ENCODE assay signal across 9 mouse cellular contexts in the genomic region with DNA sequence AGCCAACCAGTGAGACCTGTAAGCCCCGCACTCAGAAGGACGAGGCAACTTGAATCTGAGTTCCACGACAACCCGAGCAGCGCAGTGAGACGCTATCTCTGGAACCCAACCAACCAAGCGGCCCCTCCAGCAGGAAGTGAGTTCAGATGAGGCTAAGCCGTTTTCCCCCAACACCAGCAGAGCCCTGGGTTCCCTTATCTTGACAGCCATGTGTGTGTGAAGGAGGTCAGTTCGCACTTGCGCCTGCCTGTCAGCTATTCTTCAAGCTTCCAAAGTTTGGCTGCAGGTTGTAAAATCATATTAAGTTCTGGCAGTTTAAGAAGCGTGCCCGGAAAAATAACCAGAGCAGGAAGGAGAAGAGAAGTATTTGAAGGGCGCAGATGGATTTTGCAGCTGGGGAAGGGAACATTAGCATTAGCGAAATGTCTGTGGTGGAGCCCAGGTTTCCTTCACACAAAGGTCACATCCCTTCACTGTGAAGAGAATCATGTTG.
DNase-seq lines count a peak whose midpoint lies in the region; ATAC-seq and TF ChIP-seq lines count a peak whose summit lies in the region.
"Had no signal": no experiment of that assay in that cellular context is flagged by ENCODE, and none has a peak within 500 bp of the region (broad histone marks: within the 10 kb centered on the region; RNA-seq: fewer than 3 reads in every experiment).

No protein-coding gene starts in this region.

- H3K27me3 ChIP-seq in limb, embryonic 13.5 days = no peaks in the 10 kb centered on the region
- H3K27me3 ChIP-seq in hindbrain, postnatal 0 days (ENCODE audit: insufficient read depth, low read length) = no peaks in the 10 kb centered on the region; the same call in 1 of the 2 replicates
- no peaks in the 10 kb centered on the region for H3K27me3 ChIP-seq in forebrain, postnatal 0 days (ENCODE audit: insufficient read depth, low read length)

- H3K9ac ChIP-seq in limb, embryonic 13.5 days = no peak overlapping the region
- H3K9ac ChIP-seq in hindbrain, postnatal 0 days (replicated peaks; ENCODE audit: low read length) = no peak overlapping the region
- H3K9ac ChIP-seq in forebrain, postnatal 0 days = no peak overlapping the region

- peak; percentile 6 for DNase-seq in ovary, postnatal 36 days (ENCODE audit: low spot score)
- no peak for DNase-seq in ovary, postnatal 10 days (ENCODE audit: low spot score)
- peak; percentile 77 to 78 for DNase-seq in heart, adult 9 months (ENCODE audit: low spot score in 2 of 2)
- peak; percentile 5 to 32 for DNase-seq in natural killer cell, adult 2 months (ENCODE audit: low spot score in 2 of 2)
- no peak for DNase-seq in hindbrain, postnatal 0 days (ENCODE audit: low spot score)
- DNase-seq in forebrain, postnatal 0 days = no peak
- DNase-seq in layer of hippocampus, adult 2 months (ENCODE audit: low spot score in 2 of 2) = no peak

- WGBS in limb, embryonic 13.5 days = 37% methylated on average over 14 of the region's 14 CpGs
- WGBS in hindbrain, postnatal 0 days = 70% methylated on average over 14 of the region's 14 CpGs
- 85% methylated on average over 14 of the region's 14 CpGs for whole genome bisulfite sequencing in forebrain, postnatal 0 days

- no peaks in the 10 kb centered on the region for H3K36me3 ChIP-seq in limb, embryonic 13.5 days
- no peaks in the 10 kb centered on the region for H3K36me3 ChIP-seq in hindbrain, postnatal 0 days (ENCODE audit: insufficient read depth, low read length)
- no peaks in the 10 kb centered on the region for H3K36me3 ChIP-seq in forebrain, postnatal 0 days (ENCODE audit: insufficient read depth)

- no peak overlapping the region for H3K4me3 ChIP-seq in limb, embryonic 13.5 days
- no peak overlapping the region for H3K4me3 ChIP-seq in hindbrain, postnatal 0 days (ENCODE audit: low read length)
- H3K4me3 ChIP-seq in forebrain, postnatal 0 days (ENCODE audit: low read depth, low read length) = no peak overlapping the region
- no peak overlapping the region for H3K4me3 ChIP-seq in layer of hippocampus, adult 2 months
- H3K4me3 ChIP-seq: myocyte had no signal

- H3K9me3 ChIP-seq in limb, embryonic 13.5 days = no peaks in the 10 kb centered on the region
- no peaks in the 10 kb centered on the region for H3K9me3 ChIP-seq in hindbrain, postnatal 0 days (ENCODE audit: low read length)
- H3K9me3 ChIP-seq in forebrain, postnatal 0 days (ENCODE audit: low read length) = no peaks in the 10 kb centered on the region

- H3K4me2 ChIP-seq in limb, embryonic 13.5 days (replicated peaks) = peak overlapping the region; percentile 41
- H3K4me2 ChIP-seq in hindbrain, postnatal 0 days (ENCODE audit: low read depth, low read length) = no peak overlapping the region
- no peak overlapping the region for H3K4me2 ChIP-seq in forebrain, postnatal 0 days (ENCODE audit: low read depth)

- H3K27ac ChIP-seq in limb, embryonic 13.5 days = peak overlapping the region; percentile 39; the same call in 1 of the 2 replicates
- no peak overlapping the region for H3K27ac ChIP-seq in hindbrain, postnatal 0 days
- H3K27ac ChIP-seq in forebrain, postnatal 0 days (ENCODE audit: low read depth, low read length) = no peak overlapping the region
- H3K27ac ChIP-seq in layer of hippocampus, adult 2 months = no peak overlapping the region

- H3K4me1 ChIP-seq in limb, embryonic 13.5 days = peaks cover 23% of the 10 kb centered on the region
- no peaks in the 10 kb centered on the region for H3K4me1 ChIP-seq in hindbrain, postnatal 0 days (ENCODE audit: insufficient read depth, low read length)
- H3K4me1 ChIP-seq in forebrain, postnatal 0 days (ENCODE audit: insufficient read depth) = no peaks in the 10 kb centered on the region

- peak; percentile 60; the same call in 1 of the 2 replicates for ATAC-seq in limb, embryonic 13.5 days (ENCODE audit: low FRiP score, low read depth)
- no peak for ATAC-seq in hindbrain, postnatal 0 days
- no peak; the same call in 1 of the 2 replicates for ATAC-seq in forebrain, postnatal 0 days

- TF ChIP-seq CTCF in hindbrain, postnatal 0 days (IDR thresholded peaks at IDR 0.05; ENCODE audit: low read depth) = no peak
- TF ChIP-seq CTCF in forebrain, postnatal 0 days (IDR thresholded peaks at IDR 0.05; ENCODE audit: low read depth) = no peak
- no peak for TF ChIP-seq CTCF in layer of hippocampus, adult 2 months (conservative IDR thresholded peaks at IDR 0.05)

Comparison
In these comparisons a context has a peak if more than half of its experiments do, and no peak if none do; other contexts are left out.
1. DNase-seq: peak in ovary, postnatal 36 days (single experiment), heart, adult 9 months (2 of 2) and natural killer cell, adult 2 months (2 of 2); none in ovary, postnatal 10 days (single experiment), hindbrain, postnatal 0 days (single experiment), forebrain, postnatal 0 days (single experiment) and layer of hippocampus, adult 2 months (0 of 2).